Mouse (Mus musculus) midbrain, embryonic 15.5 days (tissue): Measurements from ENCODE around the gene C2cd4d. TPM values are rescaled to one million over a fixed set of nuclear protein-coding genes. Genes with fewer than 3 reads are reported as not detected.

ENCODE experiments used
- ATAC-seq: fragments of 200-750 bp; cut with Nextera tagmentation; replicated peaks from 2 replicates; pipeline ENCODE4 v1.8.0; 2017; ENCODE audit warnings: moderate TSS enrichment
- H3K27ac ChIP-seq: fragments of 300-500 bp; sonication (generic); 2 replicates; pipeline ENCODE4 v1.5.1; 2015; ENCODE audit warnings: mild to moderate bottlenecking, inconsistent platforms
- H3K27me3 ChIP-seq: fragments of 300-500 bp; sonication (generic); replicated peaks from 2 replicates; pipeline ENCODE4 v1.6.1; 2015; ENCODE audit warnings: inconsistent platforms
- H3K36me3 ChIP-seq: fragments of 300-500 bp; sonication (generic); replicated peaks from 2 replicates; pipeline ENCODE4 v1.6.1; 2015; ENCODE audit warnings: inconsistent platforms
- H3K4me1 ChIP-seq: fragments of 300-500 bp; sonication (generic); 2 replicates; pipeline ENCODE4 v1.6.1; 2015; ENCODE audit warnings: inconsistent platforms
- H3K4me2 ChIP-seq: fragments of 300-500 bp; sonication (generic); 2 replicates; pipeline ENCODE4 v1.6.1; 2015; ENCODE audit warnings: inconsistent platforms, mild to moderate bottlenecking, moderate library complexity
- H3K4me3 ChIP-seq: fragments of 300-500 bp; sonication (generic); 2 replicates; pipeline ENCODE4 v1.5.1; 2015; ENCODE audit warnings: mild to moderate bottlenecking, inconsistent platforms
- H3K9ac ChIP-seq: fragments of 300-500 bp; sonication (generic); 2 replicates; pipeline ENCODE4 v1.6.1; 2015; ENCODE audit warnings: mild to moderate bottlenecking, inconsistent platforms
- H3K9me3 ChIP-seq: fragments of 300-500 bp; sonication (generic); 2 replicates; pipeline ENCODE4 v1.6.1; 2016; ENCODE audit warnings: inconsistent platforms
- WGBS: fragments of 180-500 bp; shearing (Covaris S2); methylation state at CpG from one replicate; pipeline ENCODE4 v1.1.7; 2015; ENCODE audit warnings: mixed read lengths; 5-methylcytosine and 5-hydroxymethylcytosine counted together
- polyA plus RNA-seq: library from polyadenylated mRNA; unstranded; fragments of >200 nt; fragmentation: Nextera tagmentation; extraction: Ambion mirVana; gene quantifications from 2 replicates; pipeline ENCODE4 v1.2.1, GENCODE M21; 2015

C2cd4d gene
- polyA plus RNA-seq, 1 experiment from 2014 or later, result 3.2 TPM

DNA sequence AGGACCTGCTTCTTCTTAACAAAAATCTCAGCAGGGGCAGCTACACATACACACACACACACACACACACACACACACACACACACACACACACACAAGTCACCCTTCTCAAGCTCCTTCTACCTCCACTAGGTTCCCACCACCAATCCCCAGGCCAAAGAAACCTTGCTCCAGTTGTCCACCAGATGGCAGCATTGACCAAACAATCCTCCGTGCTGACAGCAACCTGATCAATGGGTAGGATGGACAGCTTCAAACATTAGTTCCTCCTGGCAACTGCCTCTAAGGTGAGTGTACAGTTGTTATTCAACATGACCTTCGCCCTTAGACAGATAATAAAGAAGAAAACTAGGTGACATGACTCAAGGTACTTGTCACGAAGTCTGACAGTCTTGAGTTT lies 4.5 kb downstream of the C2cd4d start:
- no peaks in the 10 kb centered on the region for H3K9me3 ChIP-seq
- no peak overlapping the region for H3K9ac ChIP-seq
- peaks cover 7% of the 10 kb centered on the region; the same call in 1 of the 2 replicates for H3K27me3 ChIP-seq
- WGBS, result 22% methylated on average over 3 of the region's 3 CpGs
- H3K4me2 ChIP-seq, result no peak overlapping the region
- no peaks in the 10 kb centered on the region for H3K36me3 ChIP-seq
- ATAC-seq, result peak; percentile 10; the same call in 1 of the 2 replicates
- H3K27ac ChIP-seq, result no peak overlapping the region
- H3K4me3 ChIP-seq, result no peak overlapping the region
- peaks cover 17% of the 10 kb centered on the region for H3K4me1 ChIP-seq

DNA sequence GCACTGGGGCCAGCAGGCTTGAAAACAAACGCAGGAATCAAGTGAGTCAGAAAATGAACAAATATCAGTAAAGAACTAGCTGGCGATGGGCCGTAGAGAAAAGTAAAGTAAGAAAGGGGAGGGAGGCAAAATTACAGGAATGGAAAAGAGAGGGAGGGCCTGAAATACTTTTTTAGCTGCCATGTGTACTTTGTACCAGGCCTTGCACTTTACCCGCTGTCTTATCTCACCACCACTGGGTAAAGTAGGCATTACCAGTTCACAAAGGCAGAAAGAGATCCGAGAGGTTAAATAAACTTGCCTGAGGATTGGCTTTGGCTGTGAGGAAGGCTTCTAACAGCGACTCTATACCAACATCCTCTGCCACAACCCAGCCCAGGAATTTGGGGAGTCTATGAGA lies 5.3 kb downstream of the C2cd4d start:
- Histone ChIP-seq H3K4me1 (peaks cover 18% of the 10 kb centered on the region), H3K27me3 (peaks cover 7% of the 10 kb centered on the region; the same call in 1 of the 2 replicates), H3K9me3 (no peaks in the 10 kb centered on the region), H3K27ac (no peak overlapping the region), H3K36me3 (no peaks in the 10 kb centered on the region), H3K4me2 (no peak overlapping the region), H3K9ac (no peak overlapping the region), H3K4me3 (no peak overlapping the region)
- no peak for ATAC-seq
- WGBS, result 87% methylated on average over 6 of the region's 6 CpGs

DNA sequence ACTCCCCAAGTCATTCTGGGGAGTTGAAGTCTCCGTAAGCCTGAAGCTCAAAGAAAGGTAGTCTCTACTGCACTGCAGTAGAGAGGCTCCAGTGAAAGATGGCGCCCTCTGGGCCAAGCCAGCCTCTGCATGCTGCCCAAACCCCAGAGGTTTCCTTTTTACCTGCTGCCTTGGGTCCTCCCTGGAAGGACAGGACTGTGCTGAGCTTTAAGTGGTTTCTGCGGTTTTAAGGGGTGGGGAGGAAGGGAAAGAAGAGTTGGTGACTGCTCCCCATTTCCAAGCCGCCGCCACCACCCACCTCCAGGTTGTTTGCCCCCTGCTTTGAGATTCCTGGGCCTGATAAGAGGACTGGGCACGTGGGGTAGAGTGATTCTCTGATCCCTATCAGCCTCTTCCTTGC lies 6.4 kb downstream of the C2cd4d start:
- Histone ChIP-seq H3K9ac (no peak overlapping the region), H3K36me3 (no peaks in the 10 kb centered on the region), H3K27me3 (peaks cover 5% of the 10 kb centered on the region; the same call in 1 of the 2 replicates), H3K4me2 (no peak overlapping the region), H3K27ac (no peak overlapping the region), H3K9me3 (no peaks in the 10 kb centered on the region), H3K4me1 (peaks cover 22% of the 10 kb centered on the region), H3K4me3 (no peak overlapping the region)
- ATAC-seq, result no peak
- WGBS, result 65% methylated on average over 6 of the region's 6 CpGs

DNA sequence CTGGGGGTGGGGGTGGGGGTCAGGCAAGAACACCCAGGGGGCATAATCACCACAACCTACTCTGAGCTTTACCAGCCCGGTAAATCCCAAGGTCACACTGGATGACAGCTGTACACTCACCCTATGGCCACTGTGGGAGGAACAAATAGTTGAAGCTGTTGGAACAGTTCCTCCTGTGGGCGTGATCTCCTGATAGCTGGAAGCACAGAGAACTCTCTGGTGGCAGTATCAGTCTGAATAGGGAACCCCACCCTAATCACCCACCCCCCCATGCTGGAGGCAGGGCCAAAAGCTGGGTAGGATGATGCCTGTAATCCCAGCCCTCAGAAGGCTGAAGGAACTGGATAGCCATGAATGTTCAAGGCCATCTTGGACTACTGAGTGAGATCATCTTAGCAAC lies 7.5 kb downstream of the C2cd4d start:
- WGBS, result 57% methylated on average over 2 of the region's 2 CpGs
- H3K9ac ChIP-seq, result no peak overlapping the region
- no peak overlapping the region for H3K4me2 ChIP-seq
- H3K27me3 ChIP-seq, result peaks cover 5% of the 10 kb centered on the region; the same call in 1 of the 2 replicates
- H3K4me3 ChIP-seq, result no peak overlapping the region
- H3K27ac ChIP-seq, result no peak overlapping the region
- no peak for ATAC-seq
- no peaks in the 10 kb centered on the region for H3K36me3 ChIP-seq
- no peaks in the 10 kb centered on the region for H3K9me3 ChIP-seq
- peaks cover 22% of the 10 kb centered on the region for H3K4me1 ChIP-seq

DNA sequence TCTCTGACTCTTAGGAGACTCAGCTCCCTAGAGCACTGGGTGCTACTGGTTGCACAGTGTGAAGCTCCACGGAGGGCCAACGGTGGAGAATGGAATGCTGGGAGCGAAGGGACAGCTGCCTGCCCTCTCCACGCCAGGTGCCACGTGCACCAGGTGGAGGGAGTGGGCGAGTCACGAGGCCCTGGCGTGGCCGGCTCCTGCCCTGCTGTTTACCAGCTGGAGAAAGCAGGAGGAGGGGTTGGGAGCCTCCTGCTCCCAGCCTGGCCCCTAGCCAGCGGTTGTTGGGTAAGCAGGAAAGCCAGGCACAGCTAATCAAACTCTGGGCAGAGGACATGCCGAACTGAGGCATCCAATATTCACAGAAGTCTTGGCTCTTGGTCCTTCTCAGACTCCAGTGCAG lies 9.4 kb downstream of the C2cd4d start:
- 1% methylated on average over 11 of the region's 11 CpGs for WGBS
- Histone ChIP-seq H3K4me3 (no peak overlapping the region), H3K4me2 (peak overlapping the region; percentile 26), H3K9me3 (no peaks in the 10 kb centered on the region), H3K9ac (no peak overlapping the region), H3K27me3 (no peaks in the 10 kb centered on the region), H3K27ac (no peak overlapping the region), H3K4me1 (peaks cover 22% of the 10 kb centered on the region), H3K36me3 (no peaks in the 10 kb centered on the region)
- ATAC-seq, result peak; percentile 19; the same call in 1 of the 2 replicates

DNA sequence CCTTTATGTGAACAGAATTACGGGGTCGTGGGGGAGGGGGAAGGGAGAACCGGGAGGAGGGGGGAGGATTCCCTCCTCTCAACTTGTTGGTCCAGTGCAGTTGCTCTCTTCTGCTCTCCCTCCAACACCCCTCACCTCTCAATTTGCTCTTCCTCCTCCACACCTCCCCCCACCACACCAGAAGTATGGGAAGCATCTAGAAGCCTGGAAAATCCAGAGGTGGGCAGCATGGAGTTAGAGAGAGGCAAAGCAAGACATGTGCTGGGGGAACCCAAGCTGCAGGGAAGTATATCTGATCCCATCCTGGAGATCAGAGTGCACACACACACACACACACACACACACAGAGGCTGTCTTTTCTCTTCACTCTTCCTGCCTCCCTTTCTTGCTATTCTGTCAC lies 9.8 kb downstream of the C2cd4d start:
- H3K4me2 ChIP-seq, result peak overlapping the region; percentile 26; the same call in 1 of the 2 replicates
- no peaks in the 10 kb centered on the region for H3K27me3 ChIP-seq
- H3K4me3 ChIP-seq, result no peak overlapping the region
- H3K9me3 ChIP-seq, result no peaks in the 10 kb centered on the region
- WGBS, result 0% methylated on average over 3 of the region's 3 CpGs
- H3K27ac ChIP-seq, result no peak overlapping the region
- H3K36me3 ChIP-seq, result no peaks in the 10 kb centered on the region
- H3K4me1 ChIP-seq, result peaks cover 22% of the 10 kb centered on the region
- ATAC-seq, result no peak
- no peak overlapping the region for H3K9ac ChIP-seq

DNA sequence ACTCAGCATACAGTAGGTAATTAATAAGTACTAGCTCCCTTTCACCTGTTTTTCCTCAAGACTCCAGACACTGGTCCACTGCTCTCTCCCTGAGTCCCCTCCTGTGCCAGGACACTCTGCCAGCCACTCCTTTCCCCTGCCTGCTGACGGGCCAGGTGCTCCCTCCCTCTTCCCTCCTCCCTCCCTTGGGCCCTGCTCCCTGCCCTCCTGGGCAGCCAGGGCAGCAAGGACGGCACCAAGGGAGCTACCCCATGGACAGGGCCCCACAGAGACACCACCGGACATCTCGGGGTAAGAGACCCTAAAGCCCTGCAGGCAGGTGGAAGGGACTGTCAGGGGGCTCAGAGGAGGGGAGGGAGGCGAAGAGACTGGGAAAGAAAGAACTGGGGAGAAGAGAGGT lies 10.4 kb downstream of the C2cd4d start, which contains the start of gene Rorc:
TSS of gene Rorc (plus strand) at position 154 of the 400 bp plus-strand sequence.
- ATAC-seq, result no peak
- Histone ChIP-seq H3K27ac (no peak within 1 kb of the TSS), H3K9ac (no peak within 1 kb of the TSS), H3K4me2 (peak within 1 kb of the TSS; percentile 42), H3K36me3 (no peaks in the 10 kb centered on the region), H3K4me3 (0 out of 2 replicates have a peak within 1 kb of the TSS, but pooled peaks have one; percentile 7), H3K9me3 (no peaks in the 10 kb centered on the region), H3K4me1 (peaks cover 22% of the 10 kb centered on the region), H3K27me3 (no peaks in the 10 kb centered on the region)
- WGBS, result 14% methylated on average over 5 of the region's 5 CpGs

DNA sequence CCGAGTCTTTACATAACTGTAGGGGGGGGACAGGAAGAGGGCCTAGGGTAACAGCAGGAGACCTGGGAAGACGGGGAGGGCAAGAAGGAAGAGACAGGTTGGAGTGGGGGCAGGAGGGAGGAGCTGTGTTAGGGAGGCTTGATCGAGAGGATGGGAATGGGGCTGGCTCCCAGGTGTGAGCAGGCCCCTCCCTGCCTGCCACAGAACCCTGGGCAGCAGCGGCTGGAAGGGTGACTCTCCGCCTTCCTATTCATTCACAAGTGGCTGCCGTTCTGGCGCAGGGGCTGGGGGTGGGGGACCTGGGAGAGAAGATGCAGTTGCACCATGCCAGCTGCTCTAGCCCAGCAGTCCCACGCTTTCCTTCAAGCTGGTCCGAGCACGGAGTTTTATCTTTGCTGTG lies 10.9 kb downstream of the C2cd4d start:
- Histone ChIP-seq H3K4me3 (0 out of 2 replicates have a peak overlapping the region, but pooled peaks have one; percentile 7), H3K27ac (no peak overlapping the region), H3K9me3 (no peaks in the 10 kb centered on the region), H3K36me3 (no peaks in the 10 kb centered on the region), H3K9ac (no peak overlapping the region), H3K4me2 (peak overlapping the region; percentile 42), H3K27me3 (no peaks in the 10 kb centered on the region), H3K4me1 (peaks cover 22% of the 10 kb centered on the region)
- ATAC-seq, result peak; percentile 35
- WGBS, result 4% methylated on average over 10 of the region's 10 CpGs

DNA sequence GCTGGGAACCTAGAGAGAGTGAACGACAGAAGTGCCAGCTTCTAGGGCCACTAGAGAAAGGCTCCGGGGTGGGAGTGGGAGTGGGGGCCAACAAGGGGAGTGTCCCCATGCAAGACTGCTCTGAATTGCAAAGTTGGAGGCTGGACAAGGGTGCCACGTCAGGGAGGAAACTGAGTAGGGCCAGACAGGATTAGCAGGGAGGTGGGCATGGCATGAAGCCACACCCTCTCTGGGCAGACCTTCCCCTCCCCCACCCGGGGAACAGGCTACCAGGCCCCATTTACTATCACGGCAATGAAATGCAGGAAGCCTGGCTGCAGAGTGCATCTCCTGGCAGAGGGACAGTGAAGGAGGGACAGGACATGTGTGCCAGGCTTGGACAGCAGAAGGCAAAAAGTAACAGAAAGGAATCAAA lies 11.4 kb downstream of the C2cd4d start:
- peak; percentile 62 for ATAC-seq
- Histone ChIP-seq H3K9ac (no peak overlapping the region), H3K27me3 (no peaks in the 10 kb centered on the region), H3K9me3 (no peaks in the 10 kb centered on the region), H3K27ac (no peak overlapping the region), H3K4me2 (peak overlapping the region; percentile 42), H3K4me1 (peaks cover 22% of the 10 kb centered on the region), H3K4me3 (no peak overlapping the region), H3K36me3 (no peaks in the 10 kb centered on the region)
- 2% methylated on average over 5 of the region's 5 CpGs for WGBS

DNA sequence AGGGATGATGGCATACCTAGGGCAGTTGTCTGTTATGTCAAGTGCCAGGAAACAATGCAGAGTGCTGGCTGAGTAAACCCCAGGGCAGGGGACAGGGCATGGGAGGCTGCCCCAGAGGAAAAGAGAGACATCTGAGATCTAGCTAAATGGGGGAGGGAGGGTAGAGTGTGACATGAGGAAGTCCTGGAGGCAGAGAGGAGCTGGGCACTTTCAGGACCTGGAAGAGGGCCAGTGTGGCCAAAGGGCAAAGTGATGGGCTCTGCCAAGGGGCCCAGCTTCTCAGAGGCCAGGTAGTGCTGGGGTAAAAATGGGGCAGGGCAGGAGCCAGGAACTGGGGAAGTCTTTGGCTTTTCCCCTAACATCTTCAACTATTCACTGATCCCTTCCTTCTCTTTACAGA lies 12.4 kb downstream of the C2cd4d start:
- no peak overlapping the region for H3K4me3 ChIP-seq
- H3K4me1 ChIP-seq, result peaks cover 22% of the 10 kb centered on the region
- no peak overlapping the region for H3K27ac ChIP-seq
- no peak overlapping the region for H3K4me2 ChIP-seq
- ATAC-seq, result no peak
- H3K36me3 ChIP-seq, result no peaks in the 10 kb centered on the region
- H3K9ac ChIP-seq, result no peak overlapping the region
- H3K27me3 ChIP-seq, result no peaks in the 10 kb centered on the region
- no peaks in the 10 kb centered on the region for H3K9me3 ChIP-seq

DNA sequence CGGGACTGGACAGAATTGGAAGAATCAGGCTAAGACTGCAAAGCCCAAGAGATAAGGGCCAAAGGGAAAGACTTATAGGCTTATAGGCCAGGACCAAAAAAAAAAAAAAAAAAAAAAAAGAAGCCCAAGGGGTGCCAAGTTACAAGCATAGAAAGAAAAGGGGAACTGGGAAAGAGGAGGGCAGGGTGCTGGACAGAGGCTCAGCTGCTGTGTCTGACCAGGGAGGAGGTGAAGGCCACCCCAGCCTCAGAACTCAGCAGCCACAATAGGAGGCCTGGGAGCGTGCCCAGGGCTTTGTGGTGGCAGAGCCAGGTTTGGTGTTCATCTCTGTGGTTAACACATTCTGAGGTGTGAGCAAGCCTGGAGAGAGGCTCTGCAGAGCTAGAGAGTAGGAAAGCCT lies 12.9 kb downstream of the C2cd4d start:
- 70% methylated on average over 2 of the region's 2 CpGs for WGBS
- Histone ChIP-seq H3K4me1 (peaks cover 23% of the 10 kb centered on the region), H3K36me3 (no peaks in the 10 kb centered on the region), H3K27ac (no peak overlapping the region), H3K4me3 (no peak overlapping the region), H3K9ac (no peak overlapping the region), H3K27me3 (no peaks in the 10 kb centered on the region), H3K4me2 (no peak overlapping the region), H3K9me3 (no peaks in the 10 kb centered on the region)
- no peak for ATAC-seq

DNA sequence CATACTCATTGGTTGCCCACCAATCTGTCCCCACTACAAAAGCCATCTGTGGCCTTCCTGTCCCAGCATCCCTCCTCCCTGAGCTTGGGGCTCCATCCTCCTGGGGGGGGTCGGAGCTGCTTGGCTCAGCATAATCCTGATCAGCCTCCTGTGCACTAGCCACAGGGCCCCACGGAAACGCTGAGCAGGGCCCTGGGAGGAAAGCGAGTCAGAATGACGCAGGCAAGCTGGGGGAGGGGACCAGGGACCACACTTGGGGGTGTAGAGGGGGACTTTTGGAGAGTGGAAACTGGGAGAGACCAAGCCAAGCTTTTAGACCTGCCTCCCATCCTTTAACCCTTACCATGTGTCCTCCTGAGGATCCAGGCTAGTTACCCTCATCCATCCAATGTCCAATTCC lies 13.6 kb downstream of the C2cd4d start:
- H3K4me3 ChIP-seq, result no peak overlapping the region
- H3K27ac ChIP-seq, result no peak overlapping the region
- H3K9ac ChIP-seq, result no peak overlapping the region
- H3K4me2 ChIP-seq, result no peak overlapping the region
- no peaks in the 10 kb centered on the region for H3K36me3 ChIP-seq
- H3K27me3 ChIP-seq, result no peaks in the 10 kb centered on the region
- peaks cover 24% of the 10 kb centered on the region for H3K4me1 ChIP-seq
- no peaks in the 10 kb centered on the region for H3K9me3 ChIP-seq
- ATAC-seq, result no peak
- 49% methylated on average over 5 of the region's 5 CpGs for WGBS

DNA sequence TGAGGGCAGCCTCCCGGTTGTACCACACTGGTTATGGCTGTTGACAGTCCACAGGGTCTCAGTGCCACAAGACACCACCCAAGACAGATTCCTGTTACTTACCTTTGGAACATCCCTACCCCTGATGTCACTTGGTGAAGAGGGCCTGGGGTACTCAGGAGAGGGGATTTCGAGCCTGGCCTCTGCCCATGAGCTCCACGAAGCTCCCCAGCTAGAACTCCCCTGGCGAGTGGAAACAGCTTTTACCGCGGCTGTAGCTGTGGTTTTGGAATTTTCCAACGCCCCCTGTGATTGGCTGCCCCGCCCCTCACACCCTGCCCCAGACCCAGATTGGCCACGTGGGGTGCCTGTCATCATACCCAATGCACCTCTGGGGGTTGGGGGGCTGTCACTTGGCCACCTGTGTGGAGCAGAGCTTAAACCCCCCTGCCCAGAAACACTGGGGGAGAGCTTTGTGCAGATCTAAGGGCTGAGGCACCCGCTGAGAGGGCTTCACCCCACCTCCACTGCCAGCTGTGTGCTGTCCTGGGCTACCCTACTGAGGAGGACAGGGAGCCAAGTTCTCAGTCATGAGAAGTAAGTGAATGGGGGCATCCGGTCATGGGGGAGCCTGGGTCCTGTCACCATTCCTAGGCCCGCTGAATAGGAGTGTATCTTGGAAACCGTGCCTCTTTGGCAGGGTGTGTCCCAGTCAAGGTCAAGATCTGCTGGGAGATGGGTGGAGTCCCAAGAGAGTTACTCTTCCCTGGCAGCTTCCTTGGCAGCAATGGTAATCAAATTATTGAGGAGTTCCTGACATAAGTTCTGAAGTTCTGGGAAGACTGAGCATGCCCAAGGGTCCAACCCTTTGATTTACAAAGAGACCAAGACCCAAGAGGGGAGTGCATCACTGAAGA lies 15.0 kb downstream of the C2cd4d start:
- peaks cover 19% of the 10 kb centered on the region for H3K4me1 ChIP-seq
- H3K9me3 ChIP-seq, result no peaks in the 10 kb centered on the region
- no peak overlapping the region for H3K9ac ChIP-seq
- no peak overlapping the region for H3K4me3 ChIP-seq
- no peak for ATAC-seq
- no peaks in the 10 kb centered on the region for H3K27me3 ChIP-seq
- WGBS, result 22% methylated on average over 13 of the region's 13 CpGs
- no peak overlapping the region for H3K4me2 ChIP-seq
- H3K36me3 ChIP-seq, result no peaks in the 10 kb centered on the region
- H3K27ac ChIP-seq, result no peak overlapping the region
